Mouse (Mus musculus) CH12.LX (cell line): ENCODE results near the gene Ptprg.

Experiments used
- CTCF ChIP-seq, 2 experiments: IDR thresholded peaks in 1 of 2; conservative IDR thresholded peaks in 1 of 2; 2 replicates each; pipeline ENCODE4 v1.5.1; 2011 to 2012; ENCODE audit warnings: low read depth in 2 of 2, low read length in 2 of 2, improper control_type of control experiment in 1 of 2, inconsistent platforms in 1 of 2, mild to moderate bottlenecking in 1 of 2, moderate library complexity in 1 of 2
- ETS1 ChIP-seq: conservative IDR thresholded peaks from 2 replicates; pipeline ENCODE4 v1.6.1; 2012; ENCODE audit warnings: low read depth, mild to moderate bottlenecking, inconsistent platforms, low read length, improper control_type of control experiment, moderate library complexity
- NRF1 ChIP-seq: IDR thresholded peaks from 2 replicates; pipeline ENCODE4 v1.6.1; 2014; ENCODE audit warnings: low read depth, mild to moderate bottlenecking, inconsistent platforms, low read length, improper control_type of control experiment, moderate library complexity
- POLR2A ChIP-seq: IDR thresholded peaks from 2 replicates; pipeline ENCODE4 v1.6.1; 2011; ENCODE audit warnings: low read depth, mild to moderate bottlenecking, improper control_type of control experiment, low read length
- RAD21 ChIP-seq: IDR thresholded peaks from 2 replicates; pipeline ENCODE4 v1.6.1; 2011; ENCODE audit warnings: low read depth, mild to moderate bottlenecking, low read length, improper control_type of control experiment, moderate library complexity

DNA sequence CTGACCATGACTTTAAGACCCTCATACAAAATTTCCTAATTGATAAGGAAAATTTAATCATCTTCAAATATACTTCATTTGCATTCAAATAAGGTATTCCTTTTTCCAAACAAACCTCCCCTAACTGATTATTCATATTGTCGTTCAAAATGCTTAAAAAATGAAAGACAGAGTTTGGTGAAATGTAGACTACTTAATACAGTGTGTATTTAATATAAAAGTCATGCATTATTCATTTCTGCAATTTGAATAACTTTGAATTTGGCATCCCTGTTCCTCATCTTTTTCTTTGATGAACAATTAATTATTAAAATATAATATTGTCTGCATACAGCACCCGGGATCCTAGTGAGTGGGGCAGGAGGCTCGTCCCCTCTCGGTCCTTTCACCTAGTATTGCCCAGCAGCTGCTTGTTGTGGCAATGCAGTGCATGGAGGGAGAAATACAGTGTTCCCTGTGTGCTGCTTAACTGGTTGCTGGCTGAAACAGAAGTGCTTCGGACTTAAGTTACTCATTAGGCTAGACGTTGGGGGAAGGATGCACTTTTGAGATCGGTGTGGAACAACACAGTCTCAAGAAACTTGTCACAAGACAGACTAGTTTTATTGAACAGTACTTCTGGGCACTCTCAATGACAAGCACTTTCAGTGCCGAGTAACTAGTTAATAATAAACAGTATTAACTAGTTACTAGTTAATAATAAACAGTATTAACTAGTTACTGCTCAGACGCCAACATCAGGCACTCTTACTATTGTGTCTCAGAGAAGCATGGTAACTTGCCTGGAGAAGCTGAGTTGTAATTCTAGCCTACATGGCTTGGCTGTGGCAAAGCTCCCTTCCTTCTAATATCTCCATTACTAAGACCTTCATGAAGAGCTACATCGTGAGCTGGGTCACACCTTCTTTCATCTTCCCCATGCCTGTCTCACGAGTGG is 549.3 kb downstream of the Ptprg start:
- TF ChIP-seq ETS1 = no peak
- no peak for TF ChIP-seq RAD21
- no peak for TF ChIP-seq CTCF (conservative IDR thresholded peaks at IDR 0.05 in 1 of 2, IDR thresholded peaks at IDR 0.05 in 1 of 2; ENCODE audit: low read depth in 2 of 2, low read length in 2 of 2)
- TF ChIP-seq POLR2A = no peak
- TF ChIP-seq NRF1 = no peak
